Mouse (Mus musculus) B cell, adult 2 months (primary cell): ENCODE results near the gene Nemp1.
A peak's percentile ranks its signal among the peaks of the same experiment; 100 is the strongest.

ENCODE experiments used
- DNase-seq, 2 experiments: peaks; one replicate each; pipeline ENCODE4 v3.0.0; 2022

Gene Nemp1

DNA sequence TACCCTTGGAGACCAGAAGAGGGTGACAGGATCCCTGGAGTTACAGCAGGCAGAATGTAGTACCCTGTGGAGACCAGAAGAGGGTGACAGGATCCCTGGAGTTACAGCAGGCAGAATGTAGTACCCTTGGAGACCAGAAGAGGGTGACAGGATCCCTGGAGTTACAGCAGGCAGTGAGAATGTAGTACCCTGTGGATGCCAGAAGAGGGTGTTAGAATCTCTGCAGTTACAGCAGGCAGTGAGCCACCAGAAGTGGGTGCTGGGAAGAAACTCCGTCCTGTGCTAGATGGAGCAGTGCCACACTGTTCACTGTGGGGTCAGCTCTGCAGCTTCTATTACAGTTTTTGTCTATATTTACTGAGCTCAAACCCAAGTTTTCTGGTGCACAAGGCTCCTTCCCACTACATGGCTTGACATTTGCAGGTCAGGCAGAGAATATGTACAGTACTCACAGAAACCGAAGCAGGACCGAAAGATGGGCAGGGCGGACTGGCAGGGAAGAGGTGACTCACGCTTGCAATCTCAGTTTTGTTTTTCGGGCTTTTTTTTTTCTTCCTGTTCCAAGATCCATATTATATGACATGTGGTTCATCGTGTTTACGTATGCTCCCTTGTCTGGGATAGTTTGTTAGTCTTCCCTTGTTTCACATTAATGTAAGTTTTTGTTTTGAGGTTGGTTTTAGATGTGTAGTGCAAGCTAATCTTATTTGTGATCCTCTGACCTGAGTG lies 8.3 kb downstream of the Nemp1 start:
- peak; percentile 77 to 82 for DNase-seq

- DNase-seq = no peak
These were observed 9.2 kb downstream of the Nemp1 start for GRCm38 (mm10) chr10:127675859-127676398.

- DNase-seq = peak; percentile 90 to 91
These were observed 10.2 kb downstream of the Nemp1 start for GRCm38 (mm10) chr10:127676691-127677548.

- DNase-seq = peak; percentile 72 to 73
These were observed 11.1 kb downstream of the Nemp1 start for GRCm38 (mm10) chr10:127677591-127678336.

DNA sequence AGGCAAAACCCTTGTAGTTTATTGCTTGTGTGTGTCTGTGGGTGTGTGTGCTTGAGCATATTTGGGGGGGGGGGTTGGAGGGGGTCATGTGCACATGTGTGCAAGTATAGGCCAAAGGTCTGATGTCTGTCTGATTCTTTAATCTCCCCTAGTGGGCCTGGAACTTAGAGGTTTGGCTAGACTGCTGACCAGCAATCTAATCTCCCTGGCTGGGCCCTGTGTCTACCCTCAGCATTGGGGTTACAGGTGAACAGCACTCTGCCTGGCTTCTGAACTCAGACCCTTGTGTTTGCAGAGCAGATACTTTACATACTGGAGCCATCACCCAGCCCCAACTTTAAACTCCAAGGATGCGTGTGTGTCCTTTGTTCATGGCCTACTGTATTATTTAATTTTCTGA lies 12.5 kb downstream of the Nemp1 start:
- DNase-seq = no peak

DNA sequence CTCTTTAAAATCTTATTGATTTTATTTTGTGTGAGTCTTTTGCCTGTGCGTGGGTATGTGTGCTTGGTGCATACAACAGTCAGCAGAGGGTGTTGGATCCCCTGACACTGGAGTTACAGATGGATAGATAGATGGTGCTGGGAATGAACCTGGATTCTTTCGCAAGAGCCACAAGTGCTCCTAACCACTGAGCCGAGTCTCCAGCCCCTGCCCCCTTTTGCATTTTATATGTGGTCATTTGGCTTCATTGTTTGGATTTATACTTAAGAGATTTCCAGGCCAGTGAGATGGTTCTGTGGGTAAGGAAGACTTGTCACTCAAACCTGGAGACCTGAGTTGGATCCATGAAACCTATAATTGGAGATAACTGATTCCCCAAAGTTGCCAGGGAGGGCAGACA lies 13.2 kb downstream of the Nemp1 start:
- DNase-seq = no peak

- DNase-seq = no peak
These were observed 16.2 kb downstream of the Nemp1 start for GRCm38 (mm10) chr10:127682886-127683285.

DNA sequence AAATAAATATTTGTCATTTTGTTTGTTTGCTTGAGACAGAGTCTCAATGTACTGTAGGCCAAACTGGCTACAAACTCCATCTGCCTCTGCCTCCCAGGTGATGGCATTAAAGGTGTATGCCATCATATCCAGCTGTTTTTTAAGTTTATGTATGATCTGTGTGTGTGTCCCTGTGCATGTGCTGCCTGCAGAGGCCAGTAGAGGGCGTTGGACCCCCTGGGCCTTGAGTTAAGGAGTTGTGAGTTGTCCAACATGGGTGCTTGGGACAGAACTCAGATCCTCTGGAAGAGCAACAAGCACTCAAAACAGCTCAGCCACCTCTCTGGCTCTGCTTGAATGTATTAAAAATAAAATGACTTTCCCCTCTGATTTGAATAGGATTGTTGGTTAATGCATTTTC lies 24.4 kb downstream of the Nemp1 start:
- no peak for DNase-seq

DNA sequence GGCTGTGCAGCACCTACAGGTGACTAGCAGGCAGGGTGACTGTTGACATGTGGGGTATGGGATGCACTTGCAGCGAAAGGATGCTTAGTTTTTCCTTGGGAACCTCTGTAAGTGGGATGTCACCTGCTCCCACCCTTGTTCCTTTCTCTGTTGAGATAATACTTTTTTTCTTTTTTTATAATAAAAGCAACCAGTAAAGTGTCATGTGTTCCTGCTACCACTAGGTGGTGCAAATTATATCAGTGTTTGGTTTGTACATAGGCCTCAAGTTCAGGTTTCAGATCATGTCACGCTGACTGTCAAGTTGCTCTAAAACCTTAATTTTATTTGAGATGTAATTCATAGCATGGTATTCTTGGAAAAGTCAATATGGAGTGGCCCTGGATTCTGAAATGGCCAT lies 27.9 kb downstream of the Nemp1 start:
- peak; percentile 36 for DNase-seq

DNA sequence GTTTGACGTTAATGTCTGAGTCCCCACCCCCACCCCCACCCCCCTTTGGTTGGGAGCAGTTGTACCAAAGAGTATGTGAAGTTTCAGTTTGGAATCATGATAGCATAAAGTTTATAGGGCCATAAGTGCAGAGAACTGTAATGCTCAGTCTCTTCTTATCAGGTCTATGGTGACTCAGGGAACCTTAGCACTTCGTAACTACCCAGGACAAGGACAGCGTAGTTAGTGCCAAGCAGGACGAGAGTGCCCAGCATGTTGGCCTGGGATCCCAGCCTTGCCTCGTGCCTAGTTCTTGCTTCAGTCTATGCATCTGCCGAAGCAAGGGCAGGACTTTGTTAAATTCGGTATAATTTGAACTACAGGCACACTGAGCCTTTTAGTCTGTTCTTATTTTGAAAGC lies 29.1 kb downstream of the Nemp1 start:
- no peak for DNase-seq

DNA sequence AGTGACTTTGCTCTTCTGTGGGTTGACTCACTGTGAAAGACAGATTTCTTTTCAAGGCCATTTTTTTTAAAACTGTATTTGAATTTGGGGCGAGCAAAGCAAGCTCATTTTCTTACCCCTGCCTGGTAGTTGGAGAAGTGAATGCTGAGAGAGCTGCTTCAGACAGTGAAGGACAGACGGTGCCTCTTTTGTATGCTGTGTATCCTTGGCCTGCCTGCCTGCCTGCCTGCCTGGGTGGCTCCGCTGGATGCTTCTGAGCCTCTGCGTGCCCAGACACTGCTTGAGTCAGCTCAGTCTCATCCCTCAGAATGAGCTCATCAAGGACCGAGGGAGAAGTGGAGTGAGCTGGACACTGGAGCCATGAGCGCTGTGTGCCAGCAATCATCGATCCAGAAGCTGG lies 32.3 kb downstream of the Nemp1 start:
- no peak for DNase-seq

GRCm38 (mm10) chr10:127703299-127703698 lies 36.6 kb downstream of the Nemp1 start:
- DNase-seq = no peak

DNA sequence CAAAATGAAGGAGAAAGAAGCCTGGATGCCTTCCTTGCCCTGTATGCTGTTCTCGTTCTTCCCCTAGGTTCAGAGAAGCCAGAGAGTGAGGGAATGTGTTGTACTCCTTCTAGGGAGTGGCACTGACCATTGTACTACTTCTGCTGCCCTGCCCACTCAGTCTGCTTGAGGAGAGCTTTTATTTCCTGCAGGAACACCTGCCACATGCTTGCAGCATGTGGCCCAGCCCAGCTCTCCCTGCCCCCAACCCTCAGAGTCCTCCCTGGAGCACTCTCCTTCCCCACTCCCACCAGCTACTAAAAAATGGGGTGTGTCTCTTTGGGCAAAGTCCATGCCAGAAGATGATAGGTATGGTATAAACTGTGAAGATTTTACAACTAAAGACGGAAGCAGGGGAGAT lies 37.6 kb downstream of the Nemp1 start:
- DNase-seq = no peak

DNA sequence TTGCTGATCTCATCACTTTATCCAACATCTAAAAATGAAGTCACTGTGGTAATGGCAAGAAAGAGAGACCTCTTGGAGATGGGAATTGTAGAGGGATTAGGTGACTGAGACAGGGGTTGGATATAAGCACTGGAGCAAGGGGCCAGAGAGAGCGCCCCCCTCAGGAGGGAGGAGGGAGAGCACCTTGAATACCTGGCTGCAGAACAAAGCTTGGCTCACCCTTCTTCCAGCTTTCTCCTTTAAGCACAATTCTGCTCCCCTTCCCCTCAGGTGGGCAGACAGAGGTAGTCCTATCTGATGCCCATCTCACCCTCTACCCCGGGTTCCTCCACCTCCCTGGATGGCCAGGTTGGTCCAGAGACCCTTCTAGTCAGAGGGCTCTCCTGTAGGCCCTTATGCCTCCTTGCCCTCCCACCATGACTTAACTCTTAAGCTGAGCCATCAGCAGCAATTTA lies 38.1 kb downstream of the Nemp1 start, which contains the start of gene Myo1a:
Gene Myo1a (plus strand): TSS at position 405 of the 455 bp plus-strand sequence.
- DNase-seq = peak in 1 of 2 experiments; percentile 6

GRCm38 (mm10) chr10:127705783-127706182 lies 39.1 kb downstream of the Nemp1 start:
- no peak for DNase-seq

DNA sequence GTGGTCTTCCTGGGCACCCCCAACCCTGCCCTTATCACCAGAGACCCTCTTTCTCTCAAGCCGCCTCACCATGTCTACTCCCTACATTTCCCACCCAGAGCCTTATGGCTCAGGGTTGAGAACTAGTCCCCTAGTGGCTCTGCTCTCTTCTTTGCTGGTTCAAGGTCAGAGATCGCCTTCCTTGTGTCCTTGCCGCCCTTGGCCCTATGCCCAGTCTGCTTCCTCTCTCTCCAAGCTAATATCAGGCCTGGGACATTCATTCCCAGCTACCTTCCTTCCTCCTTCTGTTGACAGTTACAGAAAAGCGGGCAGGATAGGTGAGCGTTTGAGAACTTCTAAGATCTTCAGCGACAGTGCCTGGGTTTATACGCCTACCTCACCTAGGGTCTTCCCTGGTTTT lies 41.0 kb downstream of the Nemp1 start:
- no peak for DNase-seq

- no peak for DNase-seq
These were observed 42.2 kb downstream of the Nemp1 start for GRCm38 (mm10) chr10:127708850-127709370.

- DNase-seq = no peak
These were observed 43.6 kb downstream of the Nemp1 start for GRCm38 (mm10) chr10:127710331-127710730.

DNA sequence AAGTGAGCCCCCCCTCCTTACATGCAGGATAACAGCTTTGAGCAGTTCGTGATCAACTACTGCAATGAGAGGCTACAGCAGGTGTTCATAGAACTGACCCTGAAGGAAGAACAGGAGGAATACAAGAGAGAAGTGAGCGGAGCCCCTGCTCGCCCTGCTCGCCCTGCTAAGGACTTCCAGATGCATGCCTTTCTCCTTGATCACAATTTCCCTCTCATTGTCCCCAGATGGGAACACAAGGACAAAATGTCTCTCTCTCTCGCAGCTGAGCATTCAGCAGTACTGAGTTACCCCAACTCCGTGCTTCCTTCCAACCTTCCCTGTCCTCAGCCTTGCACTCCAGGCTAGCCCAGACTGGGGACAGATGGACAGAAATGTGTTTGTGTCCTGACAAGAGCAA lies 46.0 kb downstream of the Nemp1 start:
- DNase-seq = no peak

DNA sequence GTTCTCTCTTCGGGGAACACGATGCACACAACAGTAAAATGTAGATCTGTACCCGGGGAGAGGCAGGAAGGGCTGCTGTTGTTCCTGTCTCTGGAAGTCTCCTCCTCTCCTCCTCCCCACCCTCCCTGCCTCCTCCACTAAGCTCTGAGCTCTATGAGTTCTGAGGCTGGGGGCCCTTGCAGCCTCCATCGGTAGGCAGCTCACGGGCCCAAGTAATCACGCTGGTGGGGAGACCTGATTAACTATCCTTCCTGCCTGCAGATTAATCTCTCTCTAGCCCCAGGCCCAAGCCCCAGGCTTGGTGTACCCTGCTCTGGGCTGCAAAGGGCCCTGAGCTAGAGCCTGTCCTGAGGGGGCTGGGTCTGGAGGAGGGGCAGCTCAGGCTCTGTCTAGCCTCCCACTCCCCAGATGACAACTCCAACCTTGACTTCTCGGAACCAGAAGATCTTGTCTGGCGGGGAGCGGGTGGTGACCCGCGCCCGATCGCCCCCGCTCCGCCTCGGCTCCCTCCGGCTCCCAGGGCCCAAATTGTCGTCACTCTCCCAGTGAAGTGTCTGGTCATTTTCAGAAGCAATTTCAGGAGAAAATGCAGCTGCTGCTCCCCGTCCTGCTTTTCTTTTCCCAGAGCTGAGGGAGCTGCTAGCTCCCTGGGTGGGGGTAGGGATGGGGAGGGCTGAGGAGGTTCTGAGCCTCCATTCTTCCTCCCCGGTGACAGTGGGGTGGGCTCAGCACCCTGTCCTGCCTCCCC lies 55.1 kb downstream of the Nemp1 start:
- no peak for DNase-seq

DNA sequence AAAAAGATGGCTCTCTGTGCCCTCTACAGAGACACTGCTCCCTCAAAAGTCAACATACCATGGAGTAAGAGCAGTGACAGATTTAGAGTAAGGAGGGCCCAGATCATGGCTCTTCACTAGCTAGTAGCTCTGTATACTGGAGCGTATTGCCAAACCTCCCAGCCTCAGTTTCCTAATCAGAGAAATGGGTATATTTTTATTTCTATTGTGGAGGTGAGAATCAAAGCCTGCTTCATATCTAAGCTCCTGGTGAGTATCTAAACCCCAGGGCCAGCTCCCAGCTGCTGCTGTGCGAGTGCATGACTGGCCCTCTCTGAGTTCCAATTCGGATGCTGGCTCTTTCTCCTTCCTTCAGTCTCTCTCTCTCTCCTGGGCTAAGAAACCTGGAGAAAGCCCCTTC lies 57.5 kb downstream of the Nemp1 start, which contains the start of gene Tac2:
Gene Tac2 (plus strand): TSS at position 301 of the 400 bp plus-strand sequence.
- DNase-seq = no peak

- no peak for DNase-seq
These were observed 58.4 kb downstream of the Nemp1 start for GRCm38 (mm10) chr10:127725136-127725535.
